Mouse (Mus musculus) kidney, postnatal 0 days (tissue): ENCODE results near the gene Palm3. TPM values are rescaled to one million over a fixed set of nuclear protein-coding genes. Genes with fewer than 3 reads are reported as not detected.

Experiments used
- ATAC-seq: fragments of 200-750 bp; cut with Nextera tagmentation; replicated peaks from 2 replicates; pipeline ENCODE4 v1.8.0; 2017; ENCODE audit warnings: low read depth, moderate number of reproducible peaks, moderate TSS enrichment, moderate library complexity; ENCODE audit not compliant: low FRiP score
- DNase-seq: peaks from one replicate; pipeline ENCODE4 v3.0.0-alpha.2; 2016; ENCODE audit warnings: low spot score
- H3K27ac ChIP-seq: fragments of 300-500 bp; sonication (generic); 2 replicates; pipeline ENCODE4 v1.5.1; 2014; ENCODE audit warnings: mild to moderate bottlenecking
- H3K27me3 ChIP-seq: fragments of 300-500 bp; sonication (generic); 2 replicates; pipeline ENCODE4 v1.6.1; 2014; ENCODE audit warnings: low read length, mixed read lengths; ENCODE audit not compliant: insufficient read depth
- H3K36me3 ChIP-seq: fragments of 300-500 bp; sonication (generic); 2 replicates; pipeline ENCODE4 v1.6.1; 2014; ENCODE audit warnings: low read length, mixed read lengths; ENCODE audit not compliant: insufficient read depth
- H3K4me1 ChIP-seq: fragments of 300-500 bp; sonication (generic); replicated peaks from 2 replicates; pipeline ENCODE4 v1.6.1; 2014; ENCODE audit warnings: antibody characterized with exemption, low read length, mixed read lengths; ENCODE audit not compliant: insufficient read depth
- H3K4me2 ChIP-seq: fragments of 300-500 bp; sonication (generic); 2 replicates; pipeline ENCODE4 v1.6.1; 2014; ENCODE audit warnings: mild to moderate bottlenecking, low read length, moderate library complexity, mixed read lengths
- H3K4me3 ChIP-seq: fragments of 300-500 bp; sonication (generic); replicated peaks from 2 replicates; pipeline ENCODE4 v1.5.1; 2014; ENCODE audit warnings: low read depth, low read length
- H3K9ac ChIP-seq: fragments of 300-500 bp; sonication (generic); 2 replicates; pipeline ENCODE4 v1.6.1; 2014; ENCODE audit warnings: low read depth, low read length
- H3K9me3 ChIP-seq: fragments of 300-500 bp; sonication (generic); replicated peaks from 2 replicates; pipeline ENCODE4 v1.6.1; 2016; ENCODE audit warnings: low read length, inconsistent platforms, mixed read lengths
- CTCF ChIP-seq: IDR thresholded peaks from 2 replicates; pipeline ENCODE4 v1.5.1; 2016; ENCODE audit warnings: antibody characterized with exemption, low read depth, mild to moderate bottlenecking, moderate library complexity
- WGBS: fragments of 180-500 bp; shearing (Covaris S2); extraction: QIAGEN DNeasy Blood & Tissue Kit; methylation state at CpG from one replicate; pipeline ENCODE4 v1.1.7; 2014; 5-methylcytosine and 5-hydroxymethylcytosine counted together
- polyA plus RNA-seq: library from polyadenylated mRNA; unstranded; fragments of >200 nt; fragmentation: Nextera tagmentation; extraction: Ambion mirVana; gene quantifications from 2 replicates; pipeline ENCODE4 v1.2.1, GENCODE M21; 2015

Gene Palm3
- polyA plus RNA-seq, 1 experiment from 2014 or later: 12.7 TPM

GRCm38 (mm10) chr8:84027449-84027848 is 6.2 kb downstream of the Palm3 start:
- no peak for ATAC-seq
- H3K9ac ChIP-seq: no peak overlapping the region
- no peak for TF ChIP-seq CTCF
- H3K9me3 ChIP-seq: no peaks in the 10 kb centered on the region
- no peaks in the 10 kb centered on the region for H3K27me3 ChIP-seq
- H3K4me1 ChIP-seq: peaks cover 17% of the 10 kb centered on the region; the same call in 1 of the 2 replicates
- H3K4me3 ChIP-seq: no peak overlapping the region
- 21% methylated on average over 10 of the region's 10 CpGs for WGBS
- H3K27ac ChIP-seq: no peak overlapping the region
- H3K4me2 ChIP-seq: no peak overlapping the region
- DNase-seq: no peak
- H3K36me3 ChIP-seq: 0 out of 2 replicates have a peak, but pooled peaks cover 3% of the 10 kb centered on the region

- 89% methylated on average over 5 of the region's 5 CpGs for WGBS
Measured at GRCm38 (mm10) chr8:84029272-84029671, 8.0 kb downstream of the Palm3 start.

GRCm38 (mm10) chr8:84032777-84033176 is 11.5 kb downstream of the Palm3 start:
- TF ChIP-seq CTCF: no peak
- Histone ChIP-seq H3K4me3 (no peak overlapping the region), H3K9ac (no peak overlapping the region), H3K27me3 (no peaks in the 10 kb centered on the region), H3K36me3 (0 out of 2 replicates have a peak, but pooled peaks cover 3% of the 10 kb centered on the region), H3K4me1 (no peaks in the 10 kb centered on the region), H3K4me2 (no peak overlapping the region), H3K27ac (no peak overlapping the region), H3K9me3 (no peaks in the 10 kb centered on the region)
- DNase-seq (no peak), ATAC-seq (no peak)
- 63% methylated on average over 4 of the region's 4 CpGs for WGBS

More at GRCm38 (mm10) chr8:84029272-84029671, 8.0 kb downstream of the Palm3 start:
- H3K4me3 ChIP-seq: no peak overlapping the region
- H3K4me2 ChIP-seq: no peak overlapping the region
- 0 out of 2 replicates have a peak, but pooled peaks cover 4% of the 10 kb centered on the region for H3K4me1 ChIP-seq
- H3K27me3 ChIP-seq: no peaks in the 10 kb centered on the region
- H3K9me3 ChIP-seq: no peaks in the 10 kb centered on the region
- H3K27ac ChIP-seq: no peak overlapping the region
- no peak overlapping the region for H3K9ac ChIP-seq
- DNase-seq: no peak
- H3K36me3 ChIP-seq: 0 out of 2 replicates have a peak, but pooled peaks cover 3% of the 10 kb centered on the region
- ATAC-seq: no peak
- no peak for TF ChIP-seq CTCF

- Histone ChIP-seq H3K36me3 (no peaks in the 10 kb centered on the region), H3K4me1 (no peaks in the 10 kb centered on the region; the same call in 1 of the 2 replicates), H3K27me3 (no peaks in the 10 kb centered on the region), H3K27ac (no peak overlapping the region), H3K4me3 (no peak overlapping the region), H3K9ac (no peak overlapping the region), H3K9me3 (no peaks in the 10 kb centered on the region), H3K4me2 (no peak overlapping the region)
- DNase-seq (peak; percentile 53), ATAC-seq (no peak)
- no peak for TF ChIP-seq CTCF
- WGBS: 60% methylated on average over 5 of the region's 5 CpGs
Measured at GRCm38 (mm10) chr8:84038015-84038414, 16.7 kb downstream of the Palm3 start.

- Histone ChIP-seq H3K27me3 (peaks cover 4% of the 10 kb centered on the region), H3K4me3 (no peak overlapping the region), H3K4me1 (no peaks in the 10 kb centered on the region; the same call in 1 of the 2 replicates), H3K27ac (no peak overlapping the region), H3K9ac (no peak overlapping the region; the same call in 1 of the 2 replicates), H3K9me3 (no peaks in the 10 kb centered on the region), H3K36me3 (no peaks in the 10 kb centered on the region), H3K4me2 (no peak overlapping the region)
- DNase-seq (peak; percentile 90), ATAC-seq (no peak)
- under 1% methylated on average over 5 of the region's 5 CpGs for WGBS
- TF ChIP-seq CTCF: peak; percentile 89
Measured at GRCm38 (mm10) chr8:84039050-84039449, 17.8 kb downstream of the Palm3 start.

- Histone ChIP-seq H3K9me3 (no peaks in the 10 kb centered on the region), H3K27me3 (peaks cover 15% of the 10 kb centered on the region), H3K4me1 (no peaks in the 10 kb centered on the region; the same call in 1 of the 2 replicates), H3K36me3 (no peaks in the 10 kb centered on the region), H3K4me3 (peak within 1 kb of the TSS; percentile 22), H3K27ac (no peak within 1 kb of the TSS), H3K9ac (peak within 1 kb of the TSS; percentile 36; the same call in 1 of the 2 replicates), H3K4me2 (peak within 1 kb of the TSS; percentile 56)
- 3% methylated on average over 40 of the region's 40 CpGs for WGBS
- peak; percentile 76 for TF ChIP-seq CTCF
- peak; percentile 88 for DNase-seq
- ATAC-seq: peak; percentile 87
Measured at GRCm38 (mm10) chr8:84042066-84042947, 21.0 kb downstream of the Palm3 start, which contains the start of gene Il27ra. Gene Il27ra, minus strand, starts transcription at chr8:84042589.
